Mouse (Mus musculus) gastrocnemius, adult 8-10 months (tissue): Measurements from ENCODE around the gene Rab3il1. TPM values are rescaled to one million over a fixed set of nuclear protein-coding genes. Genes with fewer than 3 reads are reported as not detected.

ENCODE experiments used
- DNase-seq, 2 experiments: peaks; one replicate each; pipeline ENCODE4 v3.0.0; 2022; ENCODE audit warnings: low spot score in 2 of 2
- total RNA-seq, 4 experiments: library from RNA; stranded (reverse); gene quantifications; 2 replicates each; pipeline ENCODE4 v1.2.4; 2022

Gene Rab3il1
- total RNA-seq, 4 experiments from 2014 or later, result 2.5 to 3.9 (median 3.3) TPM

DNA sequence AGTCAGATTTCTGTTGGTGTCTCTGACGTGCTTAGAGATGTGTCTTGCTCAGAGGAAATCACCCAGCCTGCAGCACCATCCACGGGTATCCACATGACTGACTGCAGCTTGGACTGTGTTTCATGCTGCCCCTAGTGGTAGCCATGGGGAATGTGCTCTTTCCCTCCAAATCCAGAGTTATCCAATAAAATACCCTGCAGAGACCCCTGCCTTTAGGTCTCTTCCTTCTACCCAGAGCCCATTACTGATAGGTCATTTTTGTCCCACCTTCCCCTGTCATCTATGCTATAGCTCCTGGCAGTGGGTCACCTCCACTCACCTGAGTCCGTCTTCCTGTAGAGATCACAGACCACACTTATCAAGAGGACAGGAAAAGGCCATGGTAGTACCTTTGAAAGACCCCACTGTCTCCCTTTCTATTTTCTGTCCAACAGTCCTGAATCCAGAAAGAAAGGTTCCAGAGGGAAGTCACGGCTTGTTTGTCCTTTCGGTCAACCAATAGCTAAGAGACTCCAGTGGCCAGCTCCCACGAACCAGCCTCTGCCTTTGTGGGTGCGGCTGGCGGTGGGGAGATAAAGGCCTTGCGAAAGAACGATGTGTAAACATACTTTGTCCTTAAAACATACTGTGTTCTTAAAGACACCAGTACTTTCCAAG is 58.6 kb downstream of the Rab3il1 start:
- DNase-seq, result no peak

DNA sequence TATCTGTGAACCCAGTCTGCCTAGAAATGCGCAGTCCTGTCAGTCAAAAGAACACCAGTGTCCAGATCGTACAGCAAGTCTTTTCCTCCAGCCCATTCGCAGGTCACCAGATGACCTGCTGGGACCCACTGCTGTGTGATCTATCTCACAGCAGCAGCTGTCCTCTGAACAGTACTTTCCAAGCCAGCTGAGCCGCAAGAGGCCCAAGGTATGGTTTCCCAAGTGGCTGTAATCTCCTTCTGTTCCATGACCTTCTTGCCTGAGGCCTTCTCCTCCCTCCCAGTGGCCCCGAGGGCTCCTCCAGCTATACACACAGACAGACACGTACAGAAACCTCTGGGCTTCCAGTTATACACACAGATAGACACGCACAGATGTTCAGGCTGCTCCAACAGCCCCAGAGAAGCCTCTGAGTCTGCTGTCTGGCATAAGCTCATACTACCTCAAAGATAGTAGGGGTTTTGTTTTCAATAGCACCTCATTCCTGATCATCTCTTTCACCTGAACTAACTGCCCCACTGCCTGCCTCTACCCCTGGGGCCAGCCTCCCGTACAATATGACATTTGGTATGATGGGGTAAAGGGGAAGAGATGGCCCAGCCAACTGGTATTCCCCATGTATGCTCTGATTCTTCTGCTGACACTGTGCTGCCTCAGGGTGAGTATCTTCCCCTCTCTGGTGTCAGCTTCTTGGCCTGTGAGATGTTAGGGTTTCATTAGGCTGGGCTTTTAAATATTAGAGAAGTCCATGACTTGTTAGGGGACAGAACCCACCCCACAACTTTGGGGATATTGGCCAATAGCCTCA is 59.5 kb downstream of the Rab3il1 start:
- DNase-seq, result no peak

DNA sequence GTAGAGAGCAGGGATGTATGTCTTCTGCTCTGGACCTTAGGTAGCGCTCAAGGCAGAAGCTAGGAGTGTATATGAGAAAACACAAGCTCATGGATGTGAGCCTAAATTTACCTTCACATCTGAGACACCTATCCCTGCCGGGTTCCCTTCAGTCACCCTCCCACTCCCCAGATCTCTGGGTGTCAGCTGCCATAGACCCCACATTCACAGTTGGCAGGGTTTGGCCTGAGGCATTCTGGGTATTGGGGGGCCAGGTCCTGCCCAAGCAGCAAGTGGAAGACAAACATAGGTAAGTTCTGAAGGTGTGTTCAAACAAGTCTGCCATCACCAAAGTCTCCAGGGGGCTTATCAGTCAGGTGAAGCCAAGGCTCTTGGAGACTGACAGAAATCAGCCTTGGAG is 60.2 kb downstream of the Rab3il1 start:
- no peak for DNase-seq

GRCm38 (mm10) chr19:10062292-10062691 is 60.8 kb downstream of the Rab3il1 start:
- DNase-seq, result no peak

- no peak for DNase-seq
Measured at GRCm38 (mm10) chr19:10062862-10063261, 61.4 kb downstream of the Rab3il1 start.

DNA sequence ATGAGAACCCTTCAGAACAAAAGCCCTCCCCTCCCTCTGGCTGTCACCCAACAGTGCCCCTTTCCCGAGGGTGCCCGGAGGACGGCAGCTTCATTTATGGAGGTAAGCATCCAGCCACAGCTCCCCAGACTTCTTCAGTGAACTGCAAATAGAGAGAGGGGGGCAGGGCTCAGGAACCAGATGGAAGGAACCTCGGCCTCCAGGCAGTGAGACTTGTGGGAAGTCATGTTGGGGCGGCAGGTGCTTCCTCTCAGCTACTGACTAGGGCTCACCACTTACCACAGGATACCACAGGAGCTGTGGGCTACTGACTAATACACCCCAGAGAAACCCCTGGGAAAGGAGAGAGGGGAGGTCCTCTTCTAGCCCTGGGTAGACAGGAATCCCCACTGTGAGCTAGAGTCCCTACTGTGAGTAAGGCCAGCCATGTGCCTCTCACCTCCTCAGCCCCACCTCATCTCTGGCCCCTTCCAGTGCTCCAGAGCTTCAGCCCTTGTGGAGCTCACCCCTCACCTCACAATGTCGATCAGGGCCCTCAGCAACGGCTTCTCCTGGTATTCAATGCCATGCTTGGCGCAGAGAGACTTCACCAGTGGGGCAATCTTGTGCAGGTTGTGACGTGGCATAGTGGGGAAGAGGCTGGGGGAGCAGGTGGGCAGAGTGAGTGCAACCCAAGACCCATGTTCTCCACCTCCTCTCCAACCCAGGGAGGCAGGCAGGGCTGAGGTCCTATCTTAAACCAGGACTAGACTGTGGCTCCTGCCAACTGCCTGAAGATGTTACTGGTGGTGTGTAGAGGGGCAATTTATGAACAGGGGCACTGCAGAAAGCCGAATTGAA is 62.9 kb downstream of the Rab3il1 start:
- DNase-seq, result no peak

- DNase-seq, result no peak
Measured at GRCm38 (mm10) chr19:10065465-10066188, 64.2 kb downstream of the Rab3il1 start.

GRCm38 (mm10) chr19:10066189-10066500 is 64.7 kb downstream of the Rab3il1 start:
- no peak for DNase-seq

DNA sequence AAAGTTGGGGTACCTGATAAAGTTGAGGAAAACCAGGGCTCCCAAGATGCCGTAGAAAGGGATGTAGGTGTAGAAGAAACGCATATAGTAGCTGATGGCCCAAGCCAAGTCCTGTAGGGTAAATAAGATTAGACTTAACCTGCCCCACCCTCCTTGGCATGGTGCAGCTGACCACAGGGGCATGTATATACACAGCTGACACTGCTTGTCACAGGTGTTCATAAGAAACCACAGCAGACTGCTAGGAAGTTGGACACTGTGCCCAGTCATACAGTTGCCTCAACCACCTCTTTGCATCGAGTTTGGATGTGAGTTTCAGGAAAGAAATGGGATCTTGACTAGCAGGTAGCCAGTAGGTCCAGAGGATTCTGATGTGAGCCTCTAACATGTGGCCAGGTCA is 65.0 kb downstream of the Rab3il1 start:
- DNase-seq, result no peak

GRCm38 (mm10) chr19:10067701-10068100 is 66.2 kb downstream of the Rab3il1 start:
- no peak for DNase-seq

DNA sequence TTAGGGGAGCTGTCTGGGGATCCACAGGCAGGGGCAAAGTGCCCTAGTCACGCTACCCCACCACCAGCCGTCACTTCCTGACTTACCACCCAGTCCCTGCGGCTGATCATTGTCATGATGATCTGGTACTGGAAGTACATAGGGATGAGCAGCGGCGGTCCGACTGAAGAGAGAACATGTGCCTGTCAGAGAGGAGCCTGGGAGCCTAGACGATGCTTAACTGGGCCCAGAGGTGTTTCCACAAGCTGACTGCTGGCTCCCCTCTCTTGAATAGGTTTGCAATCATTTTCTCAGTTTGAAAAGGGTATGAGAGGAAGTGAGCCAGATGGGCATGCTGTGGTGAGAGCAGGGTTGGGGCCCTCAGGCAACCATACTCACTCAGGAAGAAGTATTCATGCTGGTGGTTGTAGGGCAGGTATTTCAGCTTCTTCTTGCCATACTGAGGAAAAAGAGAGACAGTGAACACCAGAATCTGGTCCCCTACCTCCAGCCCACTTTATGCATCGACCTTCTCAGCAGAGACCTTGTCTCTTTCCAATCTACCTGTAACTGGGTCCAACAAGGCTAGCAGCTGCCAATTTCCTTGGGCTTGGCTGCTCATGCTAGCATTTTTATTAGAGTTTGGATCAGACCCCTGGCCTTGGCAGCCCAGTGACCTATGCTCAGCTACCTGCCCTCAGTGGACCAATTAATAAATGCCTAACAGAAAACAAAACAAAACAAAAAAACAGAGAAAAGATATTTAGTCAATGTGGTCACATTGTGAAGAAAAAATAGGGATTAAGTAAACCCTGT is 68.9 kb downstream of the Rab3il1 start:
- DNase-seq, result no peak

GRCm38 (mm10) chr19:10071166-10071565 is 69.7 kb downstream of the Rab3il1 start:
- DNase-seq, result no peak

DNA sequence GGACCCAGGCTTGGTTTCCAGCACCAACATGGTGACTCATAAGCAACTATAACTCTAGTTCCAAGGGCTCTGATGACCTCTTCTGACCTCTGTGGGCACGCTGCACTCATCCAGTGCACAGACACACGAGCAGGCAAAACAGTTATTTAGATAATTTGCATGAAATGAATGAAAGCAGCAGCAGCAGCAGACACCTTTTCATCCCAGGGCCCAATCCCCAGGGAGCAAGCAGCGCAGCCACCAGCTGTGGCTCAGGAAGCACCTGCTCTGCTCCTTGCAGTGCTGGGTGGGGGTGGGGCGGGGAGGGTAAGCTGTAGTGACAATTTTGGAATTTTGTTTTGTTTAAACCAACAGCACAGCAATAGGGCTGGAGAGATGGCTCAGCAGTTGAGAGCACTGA is 70.4 kb downstream of the Rab3il1 start:
- no peak for DNase-seq

DNA sequence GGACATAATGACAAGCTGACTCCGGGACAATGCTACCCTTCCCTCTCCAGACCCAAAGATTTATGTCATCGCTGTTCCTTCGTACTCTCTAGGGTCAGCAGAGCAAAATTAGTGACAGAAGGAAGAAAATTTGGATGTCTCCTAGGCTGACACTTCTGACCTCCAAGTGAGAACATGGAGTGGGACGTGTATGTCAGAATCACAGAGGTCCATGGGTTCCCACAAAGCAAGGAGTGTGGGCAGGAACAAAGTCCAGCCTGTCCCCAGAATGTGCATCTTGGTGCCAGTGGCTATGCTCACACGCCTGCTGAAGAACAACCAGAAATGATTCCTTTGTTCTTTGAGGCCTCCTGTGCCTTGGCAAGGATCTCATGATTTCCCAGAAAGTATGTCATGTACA is 71.7 kb downstream of the Rab3il1 start:
- DNase-seq, result no peak

DNA sequence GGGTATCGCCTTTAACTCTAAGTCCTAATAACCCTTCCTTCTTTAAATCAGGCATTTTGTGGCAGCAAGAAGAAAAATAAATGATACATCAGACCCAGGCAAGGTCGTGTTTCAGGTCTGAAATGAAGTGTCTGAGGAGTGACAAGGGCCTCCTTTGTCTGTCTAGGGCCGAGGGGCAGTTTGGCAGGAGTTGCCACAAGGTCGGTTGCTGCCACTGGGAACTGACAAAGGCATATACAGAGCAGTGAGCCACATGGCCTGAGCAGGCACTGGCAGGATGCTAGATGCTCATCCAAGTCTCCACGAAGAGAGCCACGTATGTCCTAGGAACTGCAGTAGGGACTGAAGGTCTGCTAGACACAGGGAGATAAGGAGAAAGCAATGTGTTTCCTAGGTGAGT is 76.9 kb downstream of the Rab3il1 start:
- no peak for DNase-seq

GRCm38 (mm10) chr19:10080384-10080783 is 78.9 kb downstream of the Rab3il1 start:
- no peak for DNase-seq

DNA sequence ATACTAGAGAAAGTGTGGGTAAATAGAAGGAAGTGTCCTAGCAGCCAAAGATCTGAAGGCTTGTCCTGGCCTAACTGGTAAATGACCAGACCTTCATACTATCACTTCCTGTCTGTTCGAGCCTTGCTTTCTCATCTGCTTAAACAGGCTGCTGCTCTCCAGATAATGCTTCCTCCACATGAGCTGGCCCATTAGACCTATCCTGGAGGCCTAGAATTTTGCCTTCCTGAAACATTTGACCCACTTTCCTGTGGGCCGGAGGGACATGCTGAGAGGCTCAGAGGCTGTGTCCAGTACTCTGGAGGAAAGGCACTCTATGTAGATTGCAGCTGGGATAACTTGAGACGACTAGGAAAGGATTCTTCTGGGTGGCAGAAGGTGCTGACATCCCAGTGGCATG is 80.6 kb downstream of the Rab3il1 start:
- DNase-seq, result no peak

- no peak for DNase-seq
Measured at GRCm38 (mm10) chr19:10085454-10085853, 84.0 kb downstream of the Rab3il1 start.

GRCm38 (mm10) chr19:10086976-10087375 is 85.5 kb downstream of the Rab3il1 start:
- DNase-seq, result no peak
